Mouse (Mus musculus) G1E (cell line): ENCODE data around the gene Clmp. TPM values are rescaled to one million over a fixed set of nuclear protein-coding genes. Genes with fewer than 3 reads are reported as not detected.

ENCODE experiments used
- ATAC-seq: 2 replicates; pipeline ENCODE4 v1.8.0; 2016; ENCODE audit warnings: mild to moderate bottlenecking; ENCODE audit not compliant: insufficient number of reproducible peaks, poor library complexity, low FRiP score, severe bottlenecking; ENCODE audit errors: extremely low read depth
- DNase-seq: peaks from one replicate; pipeline ENCODE4 v3.0.0; 2012; ENCODE audit warnings: low spot score
- H3K27me3 ChIP-seq: 2 replicates; pipeline ENCODE4 v1.6.1; 2012; ENCODE audit warnings: mild to moderate bottlenecking, low read length, inconsistent platforms; ENCODE audit not compliant: insufficient read depth
- H3K36me3 ChIP-seq: replicated peaks from 2 replicates; pipeline ENCODE3; 2012; ENCODE audit warnings: mild to moderate bottlenecking, inconsistent platforms
- H3K4me1 ChIP-seq: 2 replicates; pipeline ENCODE4 v1.6.1; 2012; ENCODE audit warnings: low read depth, low read length, inconsistent platforms, mixed read lengths; ENCODE audit not compliant: insufficient read depth
- H3K4me3 ChIP-seq: 2 replicates; pipeline ENCODE4 v1.5.1; 2012; ENCODE audit warnings: low read depth, mild to moderate bottlenecking, inconsistent platforms, low read length, moderate library complexity, mixed read lengths
- H3K9me3 ChIP-seq: replicated peaks from 2 replicates; pipeline ENCODE4 v1.6.1; 2012; ENCODE audit warnings: inconsistent platforms
- CTCF ChIP-seq: IDR thresholded peaks from 2 replicates; pipeline ENCODE4 v1.5.1; 2012; ENCODE audit warnings: low read depth, low read length, inconsistent platforms, mixed read lengths
- GATA1 ChIP-seq: IDR thresholded peaks from 2 replicates; pipeline ENCODE4 v1.6.1; 2012; ENCODE audit warnings: borderline replicate concordance, low read length, inconsistent platforms, mixed read lengths
- GATA2 ChIP-seq: IDR thresholded peaks from 2 replicates; pipeline ENCODE4 v1.6.1; 2012; ENCODE audit warnings: low read depth, low read length, inconsistent platforms, borderline replicate concordance
- POLR2AphosphoS5 ChIP-seq: IDR thresholded peaks from 2 replicates; pipeline ENCODE4 v1.6.1; 2012; ENCODE audit warnings: low read depth, low read length, inconsistent platforms; ENCODE audit not compliant: insufficient replicate concordance
- TAL1 ChIP-seq: conservative IDR thresholded peaks from 2 replicates; pipeline ENCODE4 v1.6.1; 2012; ENCODE audit warnings: low read depth, low read length, inconsistent platforms, mixed read lengths
- polyA plus RNA-seq: library from polyadenylated mRNA; stranded (reverse); fragments of >175 nt; gene quantifications from 2 replicates; pipeline ENCODE4 v1.2.3, GENCODE M21; 2012
- total RNA-seq, 2 experiments: library from RNA; stranded (forward) in 1 of 2; stranded (reverse) in 1 of 2; fragments of 200-1000 nt in 1 of 2; fragments of >200 nt in 1 of 2; fragmentation: Nextera tagmentation in 1 of 2; gene quantifications; 2 replicates each; pipeline ENCODE4 v1.2.3; 2014 to 2017

Gene Clmp
- total and polyA plus RNA-seq, 3 experiments = 0.05 TPM; not detected in 2

DNA sequence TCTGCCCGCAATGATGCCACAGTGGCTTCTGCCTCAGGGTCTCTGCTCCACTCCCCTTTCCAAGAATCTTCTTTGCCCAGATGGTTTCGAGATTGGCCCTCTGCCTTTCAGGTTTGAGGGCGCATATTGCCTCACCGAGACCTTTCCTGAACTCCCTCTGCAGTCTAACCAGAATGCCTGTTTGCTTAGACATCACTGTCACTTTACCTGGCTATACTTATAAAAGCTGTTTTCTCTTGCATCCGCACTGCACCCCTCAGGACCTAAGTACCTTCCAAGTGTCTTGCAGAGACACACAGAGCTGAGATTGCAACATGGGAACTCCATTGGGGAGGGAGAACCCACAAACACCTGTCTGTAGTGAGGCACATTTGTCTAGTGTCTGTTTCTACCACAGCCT is 14.5 kb downstream of the Clmp start:
- no peaks in the 10 kb centered on the region for H3K9me3 ChIP-seq
- no peak for TF ChIP-seq GATA2
- no peak for TF ChIP-seq POLR2AphosphoS5
- TF ChIP-seq CTCF = no peak
- H3K4me3 ChIP-seq = no peak overlapping the region
- no peak for DNase-seq
- no peaks in the 10 kb centered on the region for H3K4me1 ChIP-seq
- no peaks in the 10 kb centered on the region for H3K27me3 ChIP-seq
- H3K36me3 ChIP-seq = no peaks in the 10 kb centered on the region
- ATAC-seq = no peak

- ATAC-seq (no peak), DNase-seq (no peak)
- Histone ChIP-seq H3K4me3 (no peak overlapping the region), H3K36me3 (no peaks in the 10 kb centered on the region), H3K9me3 (no peaks in the 10 kb centered on the region), H3K27me3 (no peaks in the 10 kb centered on the region), H3K4me1 (no peaks in the 10 kb centered on the region)
- TF ChIP-seq GATA1 = no peak
- no peak for TF ChIP-seq GATA2
- TF ChIP-seq POLR2AphosphoS5 = no peak
Observed at GRCm38 (mm10) chr9:40704364-40705276, 18.9 kb downstream of the Clmp start.

DNA sequence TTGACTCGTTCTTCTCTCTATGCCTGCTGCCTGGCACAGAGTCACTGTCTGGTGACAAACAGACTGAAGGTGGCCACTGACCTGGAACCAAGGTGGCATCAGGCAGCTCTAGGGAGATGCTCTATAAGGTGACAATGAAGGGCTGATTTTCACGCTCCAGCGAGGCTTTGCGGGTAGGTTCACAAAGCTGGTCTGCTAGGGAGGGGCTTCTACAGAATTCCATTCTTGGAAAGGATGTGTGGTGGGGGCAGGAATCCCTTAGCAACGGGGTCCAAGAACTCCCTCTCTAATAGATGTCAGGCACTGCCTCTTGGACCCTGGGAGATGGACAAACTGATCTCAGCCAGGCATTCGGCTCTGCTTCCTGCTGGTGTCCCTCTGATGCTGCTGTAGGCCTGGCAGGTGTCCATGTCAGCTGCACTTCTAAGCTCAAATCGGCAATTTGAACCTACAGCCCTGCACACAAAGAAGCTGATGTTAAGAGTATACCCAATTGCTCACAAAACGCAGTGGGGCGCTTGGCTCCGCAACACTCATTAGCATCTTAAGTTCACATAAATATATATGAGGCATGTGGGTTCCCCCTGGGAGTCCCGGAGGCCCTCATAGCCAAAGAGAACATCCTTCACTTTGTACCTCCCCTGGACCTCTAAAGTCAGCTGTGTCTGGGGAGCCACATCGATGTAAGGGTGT is 22.8 kb downstream of the Clmp start:
- H3K4me3 ChIP-seq = no peak overlapping the region
- DNase-seq (no peak), ATAC-seq (no peak)
- no peaks in the 10 kb centered on the region for H3K9me3 ChIP-seq
- no peaks in the 10 kb centered on the region for H3K27me3 ChIP-seq
- H3K36me3 ChIP-seq = no peaks in the 10 kb centered on the region
- TF ChIP-seq TAL1 (no peak), POLR2AphosphoS5 (no peak), GATA1 (no peak), CTCF (no peak), GATA2 (no peak)
- no peaks in the 10 kb centered on the region for H3K4me1 ChIP-seq

DNA sequence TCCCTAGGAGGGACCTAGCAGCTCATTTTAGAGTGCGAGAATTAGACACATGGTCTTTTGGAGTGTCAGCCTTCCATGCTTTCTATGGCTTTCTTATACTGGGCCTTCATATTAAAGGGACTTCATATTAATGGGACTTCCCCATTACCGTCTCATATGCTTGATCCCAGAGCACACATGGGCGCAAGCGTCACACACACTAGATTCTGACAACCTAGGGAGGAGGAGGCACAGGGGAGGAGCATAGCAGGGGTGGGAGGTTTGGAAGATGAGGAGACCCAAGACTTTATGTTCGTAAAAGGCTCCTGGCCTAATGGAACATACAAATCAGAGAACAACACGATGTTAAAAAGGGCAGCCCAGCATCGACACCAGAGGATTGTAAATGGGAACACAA is 23.4 kb downstream of the Clmp start:
- TF ChIP-seq POLR2AphosphoS5 (no peak), TAL1 (no peak)
- ATAC-seq (no peak), DNase-seq (no peak)
- H3K4me3 ChIP-seq = no peak overlapping the region
- H3K27me3 ChIP-seq = no peaks in the 10 kb centered on the region
- no peaks in the 10 kb centered on the region for H3K4me1 ChIP-seq
- no peaks in the 10 kb centered on the region for H3K9me3 ChIP-seq
- no peaks in the 10 kb centered on the region for H3K36me3 ChIP-seq

DNA sequence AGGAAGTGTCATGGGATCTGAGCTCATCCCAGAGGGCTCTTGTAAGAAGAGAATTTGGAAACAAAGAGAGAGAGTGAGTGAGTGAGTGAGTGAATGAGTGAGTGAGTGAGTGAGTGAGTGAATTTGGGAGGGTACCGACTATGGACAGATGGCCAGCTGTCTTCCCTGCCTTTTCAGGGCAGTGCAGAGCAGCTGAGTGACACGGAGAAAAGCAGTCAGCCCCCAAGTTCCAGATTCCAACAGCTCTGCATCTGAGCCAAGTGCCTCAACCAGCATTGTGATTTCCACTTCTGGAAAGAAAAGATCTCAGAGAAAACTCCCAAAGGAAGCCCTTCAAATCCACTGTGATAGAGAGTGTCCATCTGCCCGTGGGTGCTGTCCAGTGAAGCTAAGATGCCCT is 23.8 kb downstream of the Clmp start:
- Histone ChIP-seq H3K9me3 (no peaks in the 10 kb centered on the region), H3K36me3 (no peaks in the 10 kb centered on the region), H3K4me3 (no peak overlapping the region), H3K27me3 (no peaks in the 10 kb centered on the region), H3K4me1 (no peaks in the 10 kb centered on the region)
- no peak for ATAC-seq
- TF ChIP-seq POLR2AphosphoS5 = no peak
- TF ChIP-seq TAL1 = no peak
- TF ChIP-seq GATA2 = no peak
- TF ChIP-seq GATA1 = no peak
- no peak for TF ChIP-seq CTCF
- DNase-seq = no peak

DNA sequence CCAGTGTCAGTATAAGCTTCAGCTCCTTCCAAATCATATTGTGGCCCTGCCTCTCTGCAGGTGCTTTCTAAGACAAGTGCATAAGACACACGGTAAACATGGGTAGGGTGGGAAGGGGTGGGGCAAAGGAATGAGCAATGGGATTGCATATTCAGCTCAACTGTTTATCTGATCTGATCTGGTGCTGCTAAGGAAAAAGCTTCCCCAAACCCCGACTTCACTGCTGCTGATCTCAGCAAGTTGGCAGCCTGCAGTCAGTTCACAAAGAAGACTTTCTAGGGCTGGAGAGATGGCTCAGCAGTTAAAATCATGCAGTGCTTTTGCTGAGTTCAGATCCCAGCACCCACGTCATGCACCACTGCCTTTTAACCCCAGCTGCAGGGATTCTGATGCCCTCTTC is 24.2 kb downstream of the Clmp start:
- Histone ChIP-seq H3K9me3 (no peaks in the 10 kb centered on the region), H3K4me3 (no peak overlapping the region), H3K36me3 (no peaks in the 10 kb centered on the region), H3K4me1 (no peaks in the 10 kb centered on the region), H3K27me3 (no peaks in the 10 kb centered on the region)
- no peak for TF ChIP-seq TAL1
- TF ChIP-seq CTCF = no peak
- no peak for TF ChIP-seq POLR2AphosphoS5
- TF ChIP-seq GATA2 = no peak
- TF ChIP-seq GATA1 = no peak
- DNase-seq (no peak), ATAC-seq (no peak)
